Mouse (Mus musculus) forebrain, embryonic 14.5 days (tissue): ENCODE results near the gene Zbtb20. TPM values are rescaled to one million over a fixed set of nuclear protein-coding genes. Genes with fewer than 3 reads are reported as not detected.

Source experiments
- ATAC-seq: fragments of 200-750 bp; cut with Nextera tagmentation; 2 replicates; pipeline ENCODE4 v1.8.0; 2017; ENCODE audit warnings: mild to moderate bottlenecking, moderate library complexity
- DNase-seq: peaks from one replicate; pipeline ENCODE4 v3.0.0-alpha.2; 2015; ENCODE audit warnings: low spot score
- H3K27ac ChIP-seq: fragments of 300-500 bp; sonication (generic); 2 replicates; pipeline ENCODE4 v1.5.1; 2014; ENCODE audit warnings: low read depth, mild to moderate bottlenecking, control low read depth, low read length, moderate library complexity
- H3K27me3 ChIP-seq: fragments of 300-500 bp; sonication (generic); replicated peaks from 2 replicates; pipeline ENCODE4 v1.6.1; 2014; ENCODE audit warnings: low read length, control low read depth, mixed read lengths; ENCODE audit not compliant: control insufficient read depth, insufficient read depth
- H3K36me3 ChIP-seq: fragments of 300-500 bp; sonication (generic); 2 replicates; pipeline ENCODE4 v1.6.1; 2014; ENCODE audit warnings: low read length, control low read depth; ENCODE audit not compliant: control insufficient read depth, insufficient read depth
- H3K4me1 ChIP-seq: fragments of 300-500 bp; sonication (generic); 2 replicates; pipeline ENCODE4 v1.6.1; 2014; ENCODE audit warnings: antibody characterized with exemption, low read length, control low read depth; ENCODE audit not compliant: control insufficient read depth, insufficient read depth
- H3K4me2 ChIP-seq: fragments of 300-500 bp; sonication (generic); 2 replicates; pipeline ENCODE4 v1.6.1; 2014; ENCODE audit warnings: mild to moderate bottlenecking, control low read depth, low read length
- H3K4me3 ChIP-seq: fragments of 300-500 bp; sonication (generic); 2 replicates; pipeline ENCODE4 v1.5.1; 2014; ENCODE audit warnings: low read depth, low read length, control low read depth
- H3K9ac ChIP-seq: fragments of 300-500 bp; sonication (generic); 2 replicates; pipeline ENCODE4 v1.6.1; 2014; ENCODE audit warnings: mild to moderate bottlenecking, low read length, control low read depth, moderate library complexity
- H3K9me3 ChIP-seq: fragments of 300-500 bp; sonication (generic); replicated peaks from 2 replicates; pipeline ENCODE4 v1.6.1; 2016; ENCODE audit warnings: low read length, control low read depth, mixed read lengths; ENCODE audit not compliant: control insufficient read depth
- WGBS: fragments of 180-500 bp; shearing (Covaris S2); extraction: QIAGEN DNeasy Blood & Tissue Kit; methylation state at CpG from one replicate; pipeline ENCODE4 v1.1.7; 2014; 5-methylcytosine and 5-hydroxymethylcytosine counted together
- polyA plus RNA-seq: library from polyadenylated mRNA; unstranded; fragments of >200 nt; fragmentation: Nextera tagmentation; extraction: Ambion mirVana; gene quantifications from 2 replicates; pipeline ENCODE4 v1.2.1, GENCODE M21; 2014

Gene Zbtb20
- polyA plus RNA-seq, 1 experiment from 2014 or later: 41.0 TPM

GRCm38 (mm10) chr16:43603591-43604141 lies 728.0 kb downstream of the Zbtb20 start:
- Histone ChIP-seq H3K4me2 (no peak overlapping the region), H3K36me3 (peaks cover 11% of the 10 kb centered on the region), H3K4me3 (no peak overlapping the region), H3K27ac (peak overlapping the region; percentile 49; the same call in 1 of the 2 replicates), H3K9ac (no peak overlapping the region), H3K9me3 (0 out of 2 replicates have a peak, but pooled peaks cover 4% of the 10 kb centered on the region), H3K27me3 (no peaks in the 10 kb centered on the region), H3K4me1 (peaks cover 11% of the 10 kb centered on the region)
- peak; percentile 87 for ATAC-seq
- DNase-seq: peak; percentile 82
- WGBS: 3% methylated on average over 9 of the region's 9 CpGs

- H3K4me3 ChIP-seq: no peak overlapping the region
- DNase-seq (peak; percentile 69), ATAC-seq (peak; percentile 80)
- no peaks in the 10 kb centered on the region for H3K27me3 ChIP-seq
- peaks cover 19% of the 10 kb centered on the region for H3K36me3 ChIP-seq
- 6% methylated on average over 4 of the region's 4 CpGs for WGBS
- no peak overlapping the region for H3K4me2 ChIP-seq
- H3K27ac ChIP-seq: peak overlapping the region; percentile 49
- H3K4me1 ChIP-seq: peaks cover 11% of the 10 kb centered on the region
- H3K9ac ChIP-seq: no peak overlapping the region
- 0 out of 2 replicates have a peak, but pooled peaks cover 4% of the 10 kb centered on the region for H3K9me3 ChIP-seq
Observed at GRCm38 (mm10) chr16:43604399-43605013, 728.8 kb downstream of the Zbtb20 start.

- H3K4me1 ChIP-seq: peaks cover 11% of the 10 kb centered on the region
Observed at GRCm38 (mm10) chr16:43607086-43607485, 731.4 kb downstream of the Zbtb20 start.

GRCm38 (mm10) chr16:43608066-43608465 lies 732.4 kb downstream of the Zbtb20 start:
- Histone ChIP-seq H3K9ac (no peak overlapping the region), H3K9me3 (0 out of 2 replicates have a peak, but pooled peaks cover 4% of the 10 kb centered on the region), H3K4me3 (no peak overlapping the region), H3K27me3 (no peaks in the 10 kb centered on the region), H3K27ac (no peak overlapping the region), H3K4me1 (peaks cover 11% of the 10 kb centered on the region), H3K36me3 (peaks cover 48% of the 10 kb centered on the region), H3K4me2 (no peak overlapping the region)
- DNase-seq (no peak), ATAC-seq (no peak)

More at GRCm38 (mm10) chr16:43607086-43607485, 731.4 kb downstream of the Zbtb20 start:
- H3K9ac ChIP-seq: no peak overlapping the region
- no peak for ATAC-seq
- peaks cover 40% of the 10 kb centered on the region for H3K36me3 ChIP-seq
- no peaks in the 10 kb centered on the region for H3K27me3 ChIP-seq
- H3K9me3 ChIP-seq: 0 out of 2 replicates have a peak, but pooled peaks cover 4% of the 10 kb centered on the region
- no peak for DNase-seq
- H3K4me3 ChIP-seq: no peak overlapping the region
- H3K27ac ChIP-seq: no peak overlapping the region
- H3K4me2 ChIP-seq: no peak overlapping the region

- Histone ChIP-seq H3K27ac (no peak overlapping the region), H3K9ac (no peak overlapping the region), H3K4me2 (no peak overlapping the region), H3K27me3 (no peaks in the 10 kb centered on the region), H3K36me3 (peaks cover 59% of the 10 kb centered on the region), H3K9me3 (0 out of 2 replicates have a peak, but pooled peaks cover 4% of the 10 kb centered on the region), H3K4me1 (0 out of 2 replicates have a peak, but pooled peaks cover 3% of the 10 kb centered on the region), H3K4me3 (no peak overlapping the region)
- DNase-seq (no peak), ATAC-seq (no peak)
- 95% methylated on average over 10 of the region's 10 CpGs for WGBS
Observed at GRCm38 (mm10) chr16:43610375-43610774, 734.7 kb downstream of the Zbtb20 start.

GRCm38 (mm10) chr16:43616348-43616747 lies 740.7 kb downstream of the Zbtb20 start:
- 91% methylated on average over 4 of the region's 4 CpGs for WGBS
- H3K9ac ChIP-seq: no peak overlapping the region
- no peak overlapping the region for H3K27ac ChIP-seq
- H3K4me3 ChIP-seq: no peak overlapping the region
- DNase-seq: no peak
- ATAC-seq: no peak
- no peak overlapping the region for H3K4me2 ChIP-seq
- peaks cover 55% of the 10 kb centered on the region for H3K36me3 ChIP-seq
- H3K27me3 ChIP-seq: no peaks in the 10 kb centered on the region
- peaks cover 4% of the 10 kb centered on the region for H3K4me1 ChIP-seq
- no peaks in the 10 kb centered on the region for H3K9me3 ChIP-seq

GRCm38 (mm10) chr16:43617346-43617745 lies 741.7 kb downstream of the Zbtb20 start:
- no peaks in the 10 kb centered on the region for H3K27me3 ChIP-seq
- ATAC-seq (no peak), DNase-seq (no peak)
- peaks cover 48% of the 10 kb centered on the region for H3K36me3 ChIP-seq
- H3K4me1 ChIP-seq: peaks cover 7% of the 10 kb centered on the region
- H3K4me2 ChIP-seq: no peak overlapping the region
- H3K9ac ChIP-seq: no peak overlapping the region
- H3K27ac ChIP-seq: no peak overlapping the region
- H3K9me3 ChIP-seq: no peaks in the 10 kb centered on the region
- 98% methylated on average over 6 of the region's 6 CpGs for WGBS
- no peak overlapping the region for H3K4me3 ChIP-seq

- no peak overlapping the region for H3K9ac ChIP-seq
- no peak overlapping the region for H3K4me2 ChIP-seq
- H3K27me3 ChIP-seq: no peaks in the 10 kb centered on the region
- H3K4me3 ChIP-seq: no peak overlapping the region
- DNase-seq: no peak
- no peaks in the 10 kb centered on the region for H3K9me3 ChIP-seq
- peaks cover 45% of the 10 kb centered on the region for H3K36me3 ChIP-seq
- no peak for ATAC-seq
- WGBS: 92% methylated on average over 23 of the region's 23 CpGs
- H3K27ac ChIP-seq: no peak overlapping the region
- H3K4me1 ChIP-seq: peaks cover 15% of the 10 kb centered on the region
Observed at GRCm38 (mm10) chr16:43618286-43618685, 742.6 kb downstream of the Zbtb20 start.

- H3K4me3 ChIP-seq: no peak overlapping the region
- peak overlapping the region; percentile 60; the same call in 1 of the 2 replicates for H3K27ac ChIP-seq
- peaks cover 21% of the 10 kb centered on the region for H3K4me1 ChIP-seq
- H3K9ac ChIP-seq: no peak overlapping the region
- WGBS: 29% methylated on average over 6 of the region's 6 CpGs
- no peak overlapping the region for H3K4me2 ChIP-seq
- H3K27me3 ChIP-seq: no peaks in the 10 kb centered on the region
- H3K36me3 ChIP-seq: peaks cover 38% of the 10 kb centered on the region
- H3K9me3 ChIP-seq: no peaks in the 10 kb centered on the region
- ATAC-seq (no peak), DNase-seq (no peak)
Observed at GRCm38 (mm10) chr16:43619277-43619676, 743.6 kb downstream of the Zbtb20 start.
